Mouse (Mus musculus) stomach, embryonic 16.5 days (tissue): ENCODE results near the gene 4933428G20Rik. TPM values are rescaled to one million over a fixed set of nuclear protein-coding genes. Genes with fewer than 3 reads are reported as not detected.
A peak's percentile ranks its signal among the peaks of the same experiment; 100 is the strongest.

Experiments
- ATAC-seq: fragments of 200-750 bp; cut with Nextera tagmentation; 2 replicates; pipeline ENCODE4 v1.8.0; 2017; ENCODE audit warnings: moderate number of reproducible peaks, moderate TSS enrichment; ENCODE audit not compliant: insufficient read depth, low FRiP score
- H3K27ac ChIP-seq: fragments of 300-500 bp; sonication (generic); 2 replicates; pipeline ENCODE4 v1.5.1; 2014; ENCODE audit warnings: low read length
- H3K27me3 ChIP-seq: fragments of 300-500 bp; sonication (generic); 2 replicates; pipeline ENCODE4 v1.6.1; 2014; ENCODE audit warnings: low read length, control low read depth, mixed read lengths; ENCODE audit not compliant: control insufficient read depth, insufficient read depth
- H3K36me3 ChIP-seq: fragments of 300-500 bp; sonication (generic); 2 replicates; pipeline ENCODE4 v1.6.1; 2014; ENCODE audit warnings: low read length; ENCODE audit not compliant: control insufficient read depth, insufficient read depth
- H3K4me1 ChIP-seq: fragments of 300-500 bp; sonication (generic); 2 replicates; pipeline ENCODE4 v1.6.1; 2014; ENCODE audit warnings: low read length, control low read depth, mixed read lengths; ENCODE audit not compliant: control insufficient read depth, insufficient read depth
- H3K4me2 ChIP-seq: fragments of 300-500 bp; sonication (generic); 2 replicates; pipeline ENCODE4 v1.6.1; 2014; ENCODE audit warnings: low read depth, low read length, mixed read lengths
- H3K4me3 ChIP-seq: fragments of 300-500 bp; sonication (generic); replicated peaks from 2 replicates; pipeline ENCODE4 v1.5.1; 2014; ENCODE audit warnings: mild to moderate bottlenecking, low read length
- H3K9ac ChIP-seq: fragments of 300-500 bp; sonication (generic); 2 replicates; pipeline ENCODE4 v1.6.1; 2014; ENCODE audit warnings: low read length
- H3K9me3 ChIP-seq: fragments of 300-500 bp; sonication (generic); replicated peaks from 2 replicates; pipeline ENCODE4 v1.6.1; 2016; ENCODE audit warnings: low read length, control low read depth; ENCODE audit not compliant: control insufficient read depth
- WGBS: fragments of 180-500 bp; shearing (Covaris S2); extraction: QIAGEN DNeasy Blood & Tissue Kit; methylation state at CpG from one replicate; pipeline ENCODE4 v1.1.7; 2014; 5-methylcytosine and 5-hydroxymethylcytosine counted together
- polyA plus RNA-seq: library from polyadenylated mRNA; unstranded; fragments of >200 nt; fragmentation: Nextera tagmentation; extraction: Ambion mirVana; gene quantifications from 2 replicates; pipeline ENCODE4 v1.2.1, GENCODE M21; 2015

Gene 4933428G20Rik
- polyA plus RNA-seq, 1 experiment from 2014 or later = 0.80 TPM

DNA sequence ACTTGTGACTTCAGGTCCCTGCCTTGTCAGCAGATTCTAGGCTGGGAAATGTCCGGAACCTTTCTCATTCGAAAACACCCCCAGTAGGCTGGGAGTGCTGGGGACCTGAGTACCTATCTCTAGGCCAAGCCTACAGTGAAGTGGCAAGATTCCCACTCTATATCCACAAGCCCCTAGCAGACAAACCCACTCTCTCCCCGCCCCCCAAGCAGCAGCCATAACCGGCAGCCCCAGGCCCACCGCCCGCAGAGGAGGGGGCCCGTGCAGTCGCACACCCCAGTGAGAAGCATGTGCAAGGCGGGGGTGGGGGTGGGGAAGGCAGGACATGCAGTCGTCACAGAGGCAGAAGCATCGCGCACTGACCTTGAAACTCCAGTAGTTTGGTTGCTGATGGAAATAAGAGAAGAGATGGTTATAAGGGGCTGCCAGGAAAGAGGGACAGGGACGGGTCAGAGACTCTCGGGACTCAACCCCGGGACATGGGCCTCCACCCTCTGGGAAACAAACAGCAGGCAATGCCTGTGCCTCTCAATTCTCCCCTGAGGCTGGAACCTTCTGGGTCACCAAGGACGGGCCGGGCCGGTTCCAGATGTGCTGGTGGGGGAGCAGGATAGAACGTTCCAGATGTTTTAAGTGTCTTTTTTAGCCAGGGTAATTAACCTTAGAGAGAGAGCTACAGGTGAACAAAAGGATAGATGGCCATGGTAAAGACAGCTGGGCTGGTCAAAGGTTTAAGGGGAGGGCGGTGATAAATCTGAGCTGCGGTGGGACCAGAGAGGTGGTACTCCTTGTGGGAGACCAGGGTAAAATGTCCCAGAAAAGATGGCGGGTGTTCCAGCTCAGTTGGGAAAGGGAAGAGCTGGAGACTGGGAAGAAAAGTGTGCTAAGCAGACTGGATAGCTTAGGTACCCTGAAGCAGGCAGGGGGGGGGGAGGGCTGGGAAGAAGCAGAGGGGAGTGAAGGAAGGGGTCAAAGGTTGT lies 42.3 kb upstream of the 4933428G20Rik start:
- no peak overlapping the region for H3K9ac ChIP-seq
- peaks cover 22% of the 10 kb centered on the region for H3K4me1 ChIP-seq
- H3K4me2 ChIP-seq = no peak overlapping the region
- H3K9me3 ChIP-seq = no peaks in the 10 kb centered on the region
- no peak for ATAC-seq
- no peak overlapping the region for H3K4me3 ChIP-seq
- H3K27me3 ChIP-seq = peaks cover 49% of the 10 kb centered on the region
- H3K36me3 ChIP-seq = no peaks in the 10 kb centered on the region
- no peak overlapping the region for H3K27ac ChIP-seq
- WGBS = 80% methylated on average over 22 of the region's 22 CpGs

DNA sequence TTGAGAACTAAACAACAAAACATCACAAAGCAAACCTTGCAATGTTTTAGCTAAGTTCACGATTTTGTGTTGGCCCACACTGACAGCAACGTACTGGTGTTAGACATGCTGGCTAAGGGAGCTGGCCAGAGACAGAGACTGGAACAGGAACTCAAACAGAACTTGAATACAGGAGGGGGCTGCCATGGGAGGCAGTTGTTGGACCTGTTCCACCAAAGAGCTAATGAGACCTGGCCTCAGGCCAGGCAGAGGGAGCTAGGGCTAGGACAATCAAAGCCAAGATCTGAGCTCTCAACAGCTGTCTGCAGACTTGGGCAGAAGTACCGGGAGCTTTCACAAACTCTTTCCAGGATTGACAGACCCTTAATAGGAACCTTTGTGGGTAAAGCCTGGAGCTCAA lies 40.5 kb upstream of the 4933428G20Rik start:
- Histone ChIP-seq H3K9me3 (no peaks in the 10 kb centered on the region), H3K4me3 (no peak overlapping the region), H3K27me3 (peaks cover 49% of the 10 kb centered on the region), H3K4me2 (no peak overlapping the region), H3K36me3 (no peaks in the 10 kb centered on the region), H3K4me1 (peaks cover 13% of the 10 kb centered on the region), H3K9ac (no peak overlapping the region), H3K27ac (no peak overlapping the region)
- no peak for ATAC-seq
- WGBS = 17% methylated on average over 3 of the region's 3 CpGs

DNA sequence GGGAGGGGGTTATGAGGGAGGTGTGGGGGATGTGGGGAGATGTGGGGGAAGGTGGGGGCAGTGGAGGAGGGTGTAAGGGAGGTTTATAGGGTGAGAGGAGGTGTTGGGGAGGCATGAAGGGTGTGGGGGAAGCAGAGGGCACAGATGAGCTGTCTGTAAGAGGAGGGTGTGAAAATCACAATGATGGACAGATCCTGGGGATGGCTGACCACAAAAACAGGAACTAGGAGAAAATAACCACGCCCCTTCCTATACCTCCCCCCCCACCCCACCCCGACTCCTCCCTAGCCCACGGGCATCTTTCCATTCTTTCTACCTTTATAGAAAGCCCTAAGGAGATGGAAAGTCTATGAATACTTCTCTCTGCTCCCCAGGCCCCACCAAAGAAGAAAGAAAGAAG lies 40.0 kb upstream of the 4933428G20Rik start:
- Histone ChIP-seq H3K36me3 (no peaks in the 10 kb centered on the region), H3K4me3 (no peak overlapping the region), H3K27ac (no peak overlapping the region), H3K9ac (no peak overlapping the region), H3K9me3 (no peaks in the 10 kb centered on the region), H3K4me2 (no peak overlapping the region), H3K4me1 (peaks cover 13% of the 10 kb centered on the region), H3K27me3 (peaks cover 49% of the 10 kb centered on the region)
- 66% methylated on average over 3 of the region's 3 CpGs for WGBS
- ATAC-seq = no peak

DNA sequence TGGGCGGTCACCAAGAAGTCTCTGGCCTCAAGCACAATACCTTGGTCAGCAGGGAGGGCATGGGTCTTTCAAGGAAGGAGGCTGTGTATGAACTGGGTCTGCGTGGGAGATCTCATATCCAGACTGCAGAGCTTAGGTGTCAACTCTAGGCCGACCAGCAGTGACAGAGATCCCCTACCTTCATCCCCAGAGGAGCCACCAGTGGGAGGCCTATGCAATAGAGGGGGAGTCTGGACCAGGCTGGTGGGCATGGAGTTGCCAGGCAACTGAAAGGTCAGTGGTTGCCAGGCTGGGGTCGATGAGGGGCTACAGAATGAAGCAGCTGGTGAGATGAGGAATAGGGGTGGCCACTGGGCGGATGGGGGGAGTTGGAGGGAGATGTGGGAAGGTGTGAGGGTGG lies 39.5 kb upstream of the 4933428G20Rik start:
- WGBS = 65% methylated on average over 5 of the region's 5 CpGs
- peaks cover 18% of the 10 kb centered on the region for H3K4me1 ChIP-seq
- ATAC-seq = no peak
- no peaks in the 10 kb centered on the region for H3K9me3 ChIP-seq
- H3K27ac ChIP-seq = no peak overlapping the region
- peaks cover 49% of the 10 kb centered on the region for H3K27me3 ChIP-seq
- H3K4me2 ChIP-seq = no peak overlapping the region
- H3K36me3 ChIP-seq = no peaks in the 10 kb centered on the region
- no peak overlapping the region for H3K4me3 ChIP-seq
- no peak overlapping the region for H3K9ac ChIP-seq

DNA sequence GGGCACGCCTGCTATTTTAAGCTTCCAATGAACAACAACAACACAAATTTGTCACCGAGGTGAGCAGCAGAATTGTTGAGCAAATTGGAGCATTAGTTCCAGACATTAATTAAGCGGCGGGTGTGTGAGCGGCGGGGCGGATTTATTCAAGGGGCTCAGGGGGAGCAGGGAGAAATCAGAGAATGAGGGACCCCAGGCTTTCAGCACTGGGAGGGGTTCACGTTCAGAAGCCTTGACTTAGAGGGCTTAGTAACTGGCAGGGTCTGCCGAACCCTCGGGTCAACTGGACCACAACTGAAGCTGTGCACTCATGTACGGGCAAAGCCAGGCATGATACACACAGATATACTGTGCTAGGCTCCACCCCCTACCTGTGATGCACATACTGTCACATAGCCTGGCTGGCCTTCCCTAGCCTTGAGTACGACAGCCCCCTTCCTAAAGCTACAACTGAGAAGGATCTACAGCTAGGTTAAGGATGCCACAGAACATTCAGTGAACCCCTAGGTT lies 37.5 kb upstream of the 4933428G20Rik start:
- Histone ChIP-seq H3K4me2 (peak overlapping the region; percentile 51; the same call in 1 of the 2 replicates), H3K9me3 (no peaks in the 10 kb centered on the region), H3K4me1 (peaks cover 25% of the 10 kb centered on the region), H3K4me3 (no peak overlapping the region), H3K9ac (peak overlapping the region; percentile 36; the same call in 1 of the 2 replicates), H3K36me3 (no peaks in the 10 kb centered on the region), H3K27me3 (peaks cover 57% of the 10 kb centered on the region), H3K27ac (no peak overlapping the region)
- 40% methylated on average over 12 of the region's 12 CpGs for WGBS
- no peak for ATAC-seq

DNA sequence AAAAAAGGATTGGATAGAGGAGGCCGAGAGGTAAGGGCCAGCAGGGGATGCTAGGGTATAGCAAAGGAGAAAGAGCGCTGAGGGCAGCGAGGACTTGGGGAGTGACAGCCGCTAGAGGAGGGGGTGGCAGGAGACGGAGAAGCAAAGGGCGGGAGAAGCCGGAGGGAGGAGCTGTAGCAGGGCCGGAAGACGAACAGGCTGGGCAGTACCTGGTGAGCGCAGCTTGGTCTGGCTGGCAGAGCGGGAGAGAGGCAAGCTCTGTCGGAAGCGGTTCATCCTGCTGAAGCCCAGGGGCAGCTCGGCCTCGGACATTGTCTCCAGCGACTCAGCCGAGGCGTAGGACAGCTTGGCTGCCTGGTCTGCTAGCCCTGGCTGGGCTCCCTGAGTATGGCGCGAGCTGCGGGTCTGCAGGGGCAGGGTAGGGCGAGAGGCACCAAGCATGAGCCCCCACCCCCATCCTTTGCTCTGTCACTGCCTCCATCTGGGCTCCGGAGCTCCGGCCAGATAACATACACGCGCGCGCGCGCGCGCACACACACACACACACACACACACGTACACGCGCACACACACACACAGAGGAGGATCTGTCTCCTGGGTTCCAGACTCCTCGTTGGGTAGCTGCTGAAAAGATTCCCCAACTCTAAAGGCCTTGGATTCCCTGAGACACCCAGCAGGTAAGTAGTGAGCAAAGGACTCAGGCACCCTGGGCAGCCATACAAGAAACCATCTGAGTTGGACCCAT lies 36.9 kb upstream of the 4933428G20Rik start:
- no peak overlapping the region for H3K27ac ChIP-seq
- peak overlapping the region; percentile 51 for H3K4me2 ChIP-seq
- 1% methylated on average over 36 of the region's 36 CpGs for WGBS
- ATAC-seq = no peak
- H3K9me3 ChIP-seq = no peaks in the 10 kb centered on the region
- no peaks in the 10 kb centered on the region for H3K36me3 ChIP-seq
- H3K4me1 ChIP-seq = peaks cover 26% of the 10 kb centered on the region
- peak overlapping the region; percentile 32 for H3K4me3 ChIP-seq
- H3K9ac ChIP-seq = peak overlapping the region; percentile 36
- H3K27me3 ChIP-seq = peaks cover 63% of the 10 kb centered on the region

DNA sequence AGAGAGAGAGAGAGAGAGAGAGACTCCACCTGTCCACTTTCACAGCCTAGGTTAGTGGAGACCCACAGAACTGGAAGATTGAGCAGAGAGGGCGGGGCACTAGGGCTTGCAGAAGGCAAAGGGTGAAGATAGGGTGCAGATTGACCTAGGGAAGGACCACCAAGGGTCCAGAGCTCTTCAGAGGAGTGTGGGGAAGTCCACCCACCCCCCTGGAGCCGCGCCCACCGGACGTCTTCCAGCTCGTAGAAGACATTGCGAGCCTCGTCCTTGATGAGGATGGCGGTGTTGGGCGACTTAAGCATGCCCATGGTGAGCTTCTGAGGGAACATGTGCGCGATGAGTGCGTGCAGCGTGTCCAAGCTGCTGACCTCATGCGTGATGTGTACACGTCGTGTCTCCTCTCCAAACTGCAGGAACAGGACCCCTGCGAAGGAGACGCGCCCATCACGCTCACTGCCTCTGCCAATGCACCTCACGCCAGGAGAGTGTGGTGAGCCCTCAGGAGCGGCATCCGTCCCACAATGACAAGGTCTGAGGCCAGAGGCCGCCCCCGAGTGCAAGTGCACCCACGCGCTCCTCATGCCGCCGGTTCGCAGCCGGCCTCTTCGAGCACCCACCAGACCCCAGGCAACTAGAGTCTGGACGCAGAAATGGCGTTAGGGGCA lies 36.1 kb upstream of the 4933428G20Rik start:
- Histone ChIP-seq H3K9me3 (no peaks in the 10 kb centered on the region), H3K4me3 (peak overlapping the region; percentile 32; the same call in 1 of the 2 replicates), H3K4me2 (peak overlapping the region; percentile 51), H3K36me3 (no peaks in the 10 kb centered on the region), H3K27me3 (peaks cover 67% of the 10 kb centered on the region), H3K9ac (no peak overlapping the region), H3K4me1 (peaks cover 28% of the 10 kb centered on the region), H3K27ac (no peak overlapping the region)
- WGBS = 12% methylated on average over 35 of the region's 35 CpGs
- ATAC-seq = no peak

DNA sequence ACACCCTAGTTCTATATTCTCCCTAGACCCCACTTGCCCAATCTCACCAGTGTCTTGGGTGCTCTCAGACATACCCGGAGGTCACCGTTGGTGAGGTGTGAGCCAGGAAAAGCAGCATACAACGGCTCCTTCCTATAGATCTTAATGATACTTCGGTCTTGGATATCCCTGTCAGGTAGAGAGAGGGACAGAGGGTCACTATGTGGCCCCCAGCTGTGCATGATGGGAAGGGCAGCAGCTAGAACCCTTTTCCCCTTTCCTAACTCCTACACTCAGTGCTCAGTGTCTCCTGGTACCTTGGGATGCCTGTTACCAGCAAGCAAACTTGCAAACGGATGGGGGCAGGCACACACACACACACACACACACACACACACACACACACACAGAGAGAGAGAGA lies 35.5 kb upstream of the 4933428G20Rik start:
- H3K9ac ChIP-seq = no peak overlapping the region
- H3K27me3 ChIP-seq = peaks cover 69% of the 10 kb centered on the region
- H3K36me3 ChIP-seq = no peaks in the 10 kb centered on the region
- H3K9me3 ChIP-seq = no peaks in the 10 kb centered on the region
- no peak overlapping the region for H3K4me3 ChIP-seq
- peaks cover 22% of the 10 kb centered on the region for H3K4me1 ChIP-seq
- ATAC-seq = no peak
- 46% methylated on average over 5 of the region's 5 CpGs for WGBS
- no peak overlapping the region for H3K27ac ChIP-seq
- no peak overlapping the region for H3K4me2 ChIP-seq
